Mouse (Mus musculus): ENCODE results near the gene Gcnt7.

DNA sequence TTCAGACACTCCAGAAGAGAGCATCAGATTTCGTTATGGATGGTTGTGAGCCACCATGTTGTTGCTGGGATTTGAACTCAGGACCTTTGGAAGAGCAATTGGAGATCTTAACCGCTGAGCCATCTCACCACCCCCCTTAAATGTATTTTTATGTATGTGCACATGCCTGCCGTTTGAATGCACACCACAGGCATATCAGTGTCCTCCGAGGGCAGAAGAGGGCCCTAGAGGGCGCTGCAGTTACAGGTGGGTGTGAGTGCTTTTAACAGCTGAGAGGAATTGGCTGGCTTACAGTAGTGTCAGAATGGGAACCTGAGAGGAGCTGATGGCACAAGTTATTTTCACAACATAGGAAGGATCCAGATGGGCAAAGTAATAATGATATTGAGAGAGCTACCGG, 16.6 kb upstream of the Gcnt7 start:
- TF ChIP-seq POLR2A (IDR thresholded peaks at IDR 0.05; ENCODE audit: low read depth, low read length): no peak
- TF ChIP-seq CTCF (IDR thresholded peaks at IDR 0.05; ENCODE audit: borderline replicate concordance, insufficient read depth, low read length): 0 out of 2 replicates have a peak, but pooled peaks have one; percentile 33

Data from embryonic fibroblast, embryonic 13.5 days (primary cell).